Mouse (Mus musculus) megakaryocyte, embryonic 14.5 days (primary cell): ENCODE data around the gene Myod1.

Source experiments
- FLI1 ChIP-seq: IDR thresholded peaks from 2 replicates; pipeline ENCODE4 v1.6.1; 2012; ENCODE audit warnings: low read length, inconsistent platforms, mixed read lengths
- GATA1 ChIP-seq: IDR thresholded peaks from 3 replicates; pipeline ENCODE4 v1.6.1; 2012; ENCODE audit warnings: mixed read lengths, low read length, inconsistent platforms, borderline replicate concordance

GRCm38 (mm10) chr7:46409204-46409789 is 33.0 kb downstream of the Myod1 start:
- TF ChIP-seq GATA1 = no peak
- no peak for TF ChIP-seq FLI1
